Mouse (Mus musculus): ENCODE data around the gene Phf21a.

DNA sequence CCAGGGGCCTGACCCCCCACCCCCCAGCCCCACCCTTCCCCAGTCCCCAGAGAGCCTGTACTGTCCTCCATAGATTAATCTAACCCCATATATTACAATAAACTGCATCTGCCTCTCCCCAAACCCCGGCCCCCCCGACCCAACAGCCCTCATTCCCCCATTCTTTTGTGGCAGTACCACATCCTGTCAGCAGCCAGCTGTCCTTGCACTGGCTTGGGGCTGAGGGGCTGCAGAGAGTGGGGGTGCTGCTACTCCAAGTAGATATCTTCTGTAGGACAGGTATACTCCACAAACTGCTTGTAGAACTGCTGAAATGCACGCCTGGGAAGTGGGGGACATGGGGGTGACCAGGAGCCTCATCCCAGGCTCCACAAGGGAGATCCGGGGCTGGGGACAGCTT, 291.2 kb downstream of the Phf21a start:
- TF ChIP-seq CTCF (IDR thresholded peaks at IDR 0.05): no peak
- no peak for TF ChIP-seq POLR2A (IDR thresholded peaks at IDR 0.05; ENCODE audit: insufficient read depth, low read depth, low read length)
- no peak for TF ChIP-seq EP300 (IDR thresholded peaks at IDR 0.05; ENCODE audit: insufficient read depth, low read depth, low read length)
